Mouse (Mus musculus) MEL (cell line): ENCODE data around the gene Ctrc. TPM values are rescaled to one million over a fixed set of nuclear protein-coding genes. Genes with fewer than 3 reads are reported as not detected.

ENCODE experiments used
- DNase-seq: peaks from one replicate; pipeline ENCODE4 v3.0.0; 2011; ENCODE audit warnings: low read depth, low spot score
- H3K27ac ChIP-seq: 2 replicates; pipeline ENCODE4 v1.5.1; 2012; ENCODE audit warnings: low read depth, mild to moderate bottlenecking, control low read depth, low read length, moderate library complexity; ENCODE audit not compliant: control insufficient read depth
- H3K27me3 ChIP-seq, 2 experiments: fragments of 150-350 bp in 1 of 2; sonication (generic) in 1 of 2; 2 replicates each; pipeline ENCODE4 v1.6.1; 2012; ENCODE audit warnings: low read length in 2 of 2, mild to moderate bottlenecking in 2 of 2, improper control_type of control experiment in 1 of 2, moderate library complexity in 1 of 2; ENCODE audit not compliant: insufficient read depth in 2 of 2, control insufficient read depth in 1 of 2
- H3K36me3 ChIP-seq, 2 experiments: 2 replicates each; pipeline ENCODE4 v1.6.1; 2012 to 2014; ENCODE audit warnings: low read length in 2 of 2, improper control_type of control experiment in 1 of 2, inconsistent platforms in 1 of 2, mild to moderate bottlenecking in 1 of 2; ENCODE audit not compliant: insufficient read depth in 2 of 2, control insufficient read depth in 1 of 2
- H3K4me1 ChIP-seq, 2 experiments: fragments of 150-350 bp in 1 of 2; sonication (generic) in 1 of 2; 2 replicates each; pipeline ENCODE4 v1.6.1; 2012; ENCODE audit warnings: low read length in 2 of 2, improper control_type of control experiment in 1 of 2, mild to moderate bottlenecking in 1 of 2; ENCODE audit not compliant: insufficient read depth in 2 of 2, control insufficient read depth in 1 of 2
- H3K4me3 ChIP-seq, 2 experiments: fragments of 150-350 bp in 1 of 2; sonication (generic) in 1 of 2; 2 replicates each; pipeline ENCODE4 v1.5.1; 2012; ENCODE audit warnings: low read depth in 2 of 2, low read length in 2 of 2, mild to moderate bottlenecking in 2 of 2, moderate library complexity in 2 of 2, control low read depth in 1 of 2, improper control_type of control experiment in 1 of 2; ENCODE audit not compliant: control insufficient read depth in 1 of 2, insufficient read depth in 1 of 2
- H3K79me2 ChIP-seq: 2 replicates; pipeline ENCODE4 v1.6.1; 2012; ENCODE audit warnings: mild to moderate bottlenecking, low read length, moderate library complexity; ENCODE audit not compliant: control insufficient read depth, poor library complexity, insufficient read depth
- H3K9ac ChIP-seq: 2 replicates; pipeline ENCODE4 v1.6.1; 2012; ENCODE audit warnings: low read depth, mild to moderate bottlenecking, control low read depth, low read length, moderate library complexity; ENCODE audit not compliant: control insufficient read depth, poor library complexity, severe bottlenecking
- H3K9me3 ChIP-seq: fragments of 150-350 bp; sonication (generic); replicated peaks from 2 replicates; pipeline ENCODE4 v1.6.1; 2012; ENCODE audit warnings: mild to moderate bottlenecking, low read length, improper control_type of control experiment, moderate library complexity; ENCODE audit not compliant: insufficient read depth
- BHLHE40 ChIP-seq: IDR thresholded peaks from 2 replicates; pipeline ENCODE4 v1.6.1; 2012; ENCODE audit warnings: low read depth, mild to moderate bottlenecking, inconsistent platforms, low read length, improper control_type of control experiment, borderline replicate concordance
- CHD1 ChIP-seq: IDR thresholded peaks from 2 replicates; pipeline ENCODE4 v1.6.1; 2012; ENCODE audit warnings: low read depth, mild to moderate bottlenecking, inconsistent platforms, low read length, improper control_type of control experiment
- CTCF ChIP-seq, 3 experiments: IDR thresholded peaks in 2 of 3; conservative IDR thresholded peaks in 1 of 3; 2 replicates each; pipeline ENCODE4 v1.5.1; 2011 to 2012; ENCODE audit warnings: low read length in 3 of 3, low read depth in 2 of 3, mild to moderate bottlenecking in 2 of 3, improper control_type of control experiment in 1 of 3, inconsistent platforms in 1 of 3, mixed read lengths in 1 of 3, moderate library complexity in 1 of 3; ENCODE audit not compliant: control insufficient read depth in 1 of 3, insufficient read depth in 1 of 3, poor library complexity in 1 of 3, severe bottlenecking in 1 of 3
- ELF1 ChIP-seq: IDR thresholded peaks from 2 replicates; pipeline ENCODE4 v1.6.1; 2014; ENCODE audit warnings: low read depth, mild to moderate bottlenecking, inconsistent platforms, low read length, improper control_type of control experiment, moderate library complexity
- ETS1 ChIP-seq: IDR thresholded peaks from 2 replicates; pipeline ENCODE4 v1.6.1; 2012; ENCODE audit warnings: low read depth, mild to moderate bottlenecking, inconsistent platforms, low read length, improper control_type of control experiment, moderate library complexity
- HCFC1 ChIP-seq: IDR thresholded peaks from 2 replicates; pipeline ENCODE4 v1.6.1; 2012; ENCODE audit warnings: low read depth, mild to moderate bottlenecking, inconsistent platforms, low read length, improper control_type of control experiment, moderate library complexity
- KAT2A ChIP-seq: conservative IDR thresholded peaks from 2 replicates; pipeline ENCODE4 v1.6.1; 2012; ENCODE audit warnings: low read depth, low read length, improper control_type of control experiment, inconsistent platforms
- MAFK ChIP-seq: IDR thresholded peaks from 2 replicates; pipeline ENCODE4 v1.6.1; 2011; ENCODE audit warnings: low read depth, mild to moderate bottlenecking, low read length, improper control_type of control experiment, borderline replicate concordance
- NELFE ChIP-seq: IDR thresholded peaks from 2 replicates; pipeline ENCODE4 v1.6.1; 2011; ENCODE audit warnings: low read depth, low read length, improper control_type of control experiment
- POLR2AphosphoS5 ChIP-seq: IDR thresholded peaks from 2 replicates; pipeline ENCODE4 v1.6.1; 2012; ENCODE audit warnings: low read depth, borderline replicate concordance, mild to moderate bottlenecking, inconsistent platforms, low read length, moderate library complexity, mixed read lengths
- RAD21 ChIP-seq: IDR thresholded peaks from 2 replicates; pipeline ENCODE4 v1.6.1; 2011; ENCODE audit warnings: mild to moderate bottlenecking, low read depth, low read length, improper control_type of control experiment
- SIN3A ChIP-seq: IDR thresholded peaks from 2 replicates; pipeline ENCODE4 v1.6.1; 2012; ENCODE audit warnings: low read length, improper control_type of control experiment, inconsistent platforms
- SMC3 ChIP-seq: IDR thresholded peaks from 2 replicates; pipeline ENCODE4 v1.6.1; 2011; ENCODE audit warnings: low read depth, low read length, improper control_type of control experiment
- TAL1 ChIP-seq: IDR thresholded peaks from 2 replicates; pipeline ENCODE4 v1.6.1; 2012; ENCODE audit warnings: mild to moderate bottlenecking, inconsistent platforms, low read length, moderate library complexity, mixed read lengths
- TCF12 ChIP-seq: IDR thresholded peaks from 2 replicates; pipeline ENCODE4 v1.6.1; 2014; ENCODE audit warnings: low read depth, mild to moderate bottlenecking, inconsistent platforms, low read length, improper control_type of control experiment, moderate library complexity
- UBTF ChIP-seq: IDR thresholded peaks from 2 replicates; pipeline ENCODE4 v1.6.1; 2012; ENCODE audit warnings: low read depth, mild to moderate bottlenecking, inconsistent platforms, low read length, improper control_type of control experiment, moderate library complexity, borderline replicate concordance; ENCODE audit not compliant: insufficient read depth
- ZC3H11A ChIP-seq: IDR thresholded peaks from 2 replicates; pipeline ENCODE4 v1.6.1; 2012; ENCODE audit warnings: low read depth, mild to moderate bottlenecking, inconsistent platforms, low read length, improper control_type of control experiment
- ZKSCAN1 ChIP-seq: IDR thresholded peaks from 2 replicates; pipeline ENCODE4 v1.6.1; 2012; ENCODE audit warnings: low read depth, mild to moderate bottlenecking, inconsistent platforms, low read length, improper control_type of control experiment, moderate library complexity
- polyA plus RNA-seq, 2 experiments: library from polyadenylated mRNA; stranded (reverse) in 1 of 2; unstranded in 1 of 2; fragments of >175 nt in 1 of 2; fragments of >200 nt in 1 of 2; gene quantifications; 2 replicates each; pipeline versions ENCODE4 v1.2.1 to v1.2.4; 2012; ENCODE audit warnings: low replicate concordance in 2 of 2, low read depth in 1 of 2; ENCODE audit not compliant: insufficient read length in 2 of 2, insufficient read depth in 1 of 2, missing spikeins in 1 of 2
- total RNA-seq: library from RNA; depleted of rRNA; stranded (reverse); fragments of 300-350 nt; gene quantifications from 2 replicates; pipeline ENCODE4 v1.2.3, GENCODE M21; 2012

Gene Ctrc
- total and polyA plus RNA-seq, 3 experiments = not detected

DNA sequence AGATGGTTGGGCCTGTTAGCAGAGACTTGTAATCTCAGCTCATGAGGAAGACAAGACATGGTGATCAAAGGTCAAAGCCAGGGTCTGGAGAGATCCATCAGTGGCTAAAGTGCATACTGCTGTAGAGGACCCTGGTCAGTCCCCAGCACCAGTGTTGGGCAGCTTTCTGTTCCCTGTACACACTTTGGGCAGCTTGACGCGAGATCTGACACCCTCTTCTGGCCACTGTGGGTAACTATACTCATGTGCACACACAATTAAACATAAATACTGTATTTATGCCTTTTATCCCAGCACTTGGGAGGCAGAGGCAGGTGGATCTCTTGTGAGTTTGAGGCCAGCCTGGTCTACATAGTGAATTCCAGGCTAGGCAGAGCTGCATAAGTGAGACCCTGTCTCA lies 35.2 kb downstream of the Ctrc start:
- H3K9me3 ChIP-seq = no peaks in the 10 kb centered on the region
- H3K9ac ChIP-seq = no peak overlapping the region
- no peaks in the 10 kb centered on the region for H3K36me3 ChIP-seq
- H3K27ac ChIP-seq = no peak overlapping the region
- no peaks in the 10 kb centered on the region for H3K79me2 ChIP-seq
- H3K4me1 ChIP-seq = no peaks in the 10 kb centered on the region
- DNase-seq = peak; percentile 34
- no peak overlapping the region for H3K4me3 ChIP-seq
- TF ChIP-seq NELFE = no peak
- TF ChIP-seq KAT2A = no peak
- peak in 1 of 3 experiments; percentile 6; a peak in 2 of 6 replicates for TF ChIP-seq CTCF (IDR thresholded peaks at IDR 0.05 in 2 of 3, conservative IDR thresholded peaks at IDR 0.05 in 1 of 3; ENCODE audit: control insufficient read depth in 1 of 3, insufficient read depth in 1 of 3, low read depth in 2 of 3, low read length in 3 of 3, poor library complexity in 1 of 3, severe bottlenecking in 1 of 3)
- peak; percentile 17; the same call in 1 of the 2 replicates for TF ChIP-seq SMC3
- no peak for TF ChIP-seq MAFK
- TF ChIP-seq SIN3A = no peak
- no peak for TF ChIP-seq ETS1
- TF ChIP-seq CHD1 = no peak
- no peak for TF ChIP-seq UBTF
- TF ChIP-seq RAD21 = no peak; the same call in 1 of the 2 replicates
- TF ChIP-seq BHLHE40 = no peak
- no peaks in the 10 kb centered on the region for H3K27me3 ChIP-seq

DNA sequence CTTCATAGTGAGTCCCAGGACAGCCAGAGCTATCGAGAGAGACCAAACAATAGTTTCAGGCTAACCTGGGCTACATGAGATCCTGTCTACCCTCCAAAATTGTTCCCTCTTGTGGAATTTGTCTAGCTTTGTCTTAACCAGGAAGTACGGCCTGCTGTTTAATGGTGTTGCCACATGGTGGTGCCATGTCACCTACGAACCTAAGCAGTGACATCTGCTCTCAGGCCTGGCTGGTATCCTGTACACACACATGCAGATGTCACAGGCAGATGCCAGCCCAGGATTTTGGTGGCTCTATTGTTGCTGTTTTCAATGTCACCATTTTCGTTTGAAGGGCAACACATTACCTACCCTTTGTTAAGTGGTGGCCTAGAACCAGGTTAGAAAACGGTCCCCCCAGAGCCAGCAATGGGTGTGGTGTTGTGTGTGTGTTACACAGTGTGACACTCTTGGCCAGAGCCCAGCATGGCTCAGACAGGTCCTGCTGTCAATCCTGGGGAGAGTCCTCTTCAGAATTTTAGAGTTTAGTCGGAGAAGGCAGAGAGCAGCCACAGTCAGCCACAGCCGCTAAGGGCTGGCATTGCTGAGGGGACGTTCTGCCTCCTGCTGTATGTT lies 36.2 kb downstream of the Ctrc start:
- Histone ChIP-seq H3K79me2 (no peaks in the 10 kb centered on the region), H3K4me1 (no peaks in the 10 kb centered on the region), H3K9ac (no peak overlapping the region), H3K9me3 (no peaks in the 10 kb centered on the region), H3K27ac (no peak overlapping the region), H3K4me3 (no peak overlapping the region), H3K27me3 (no peaks in the 10 kb centered on the region), H3K36me3 (no peaks in the 10 kb centered on the region)
- DNase-seq = peak; percentile 78
- peak; percentile 68 for TF ChIP-seq RAD21
- peak; percentile 36 to 76 (median 50); a peak in 5 of 6 replicates for TF ChIP-seq CTCF (IDR thresholded peaks at IDR 0.05 in 2 of 3, conservative IDR thresholded peaks at IDR 0.05 in 1 of 3; ENCODE audit: control insufficient read depth in 1 of 3, insufficient read depth in 1 of 3, low read depth in 2 of 3, low read length in 3 of 3, poor library complexity in 1 of 3, severe bottlenecking in 1 of 3)
- 0 out of 2 replicates have a peak, but pooled peaks have one; percentile 18 for TF ChIP-seq ZC3H11A
- no peak for TF ChIP-seq POLR2AphosphoS5
- TF ChIP-seq ELF1 = peak; percentile 77
- TF ChIP-seq SMC3 = peak; percentile 63
- TF ChIP-seq TCF12 = no peak
- TF ChIP-seq TAL1 = no peak
- TF ChIP-seq ZKSCAN1 = no peak
- TF ChIP-seq HCFC1 = no peak
- 0 out of 2 replicates have a peak, but pooled peaks have one; percentile 20 for TF ChIP-seq SIN3A
